Mouse (Mus musculus) gastrocnemius, postnatal 25 days (tissue): ENCODE data around the gene Mapk10. TPM values are rescaled to one million over a fixed set of nuclear protein-coding genes. Genes with fewer than 3 reads are reported as not detected.
"Not testable (repeated sequence)": the region's sequence is repeated elsewhere in the genome, so short reads cannot be mapped to it uniquely, and the experiment has no call there.

Source experiments
- DNase-seq: peaks from one replicate; pipeline ENCODE4 v3.0.0; 2022
- total RNA-seq, 2 experiments: library from RNA; stranded (reverse); gene quantifications; 1 replicate in 1 of 2; 2 replicates in 1 of 2; pipeline ENCODE4 v1.2.3; 2021

Mapk10 gene
- total RNA-seq, 2 experiments from 2014 or later, result 0.95 to 1.3 TPM

GRCm38 (mm10) chr5:102952918-102953317 is 258.2 kb downstream of the Mapk10 start:
- no peak for DNase-seq

- no peak for DNase-seq
These were observed 263.9 kb downstream of the Mapk10 start for GRCm38 (mm10) chr5:102947061-102947711.

- no peak for DNase-seq
These were observed 264.5 kb downstream of the Mapk10 start for GRCm38 (mm10) chr5:102946625-102947024.

GRCm38 (mm10) chr5:102943864-102944630 is 267.1 kb downstream of the Mapk10 start:
- DNase-seq, result not testable (repeated sequence)

GRCm38 (mm10) chr5:102930161-102930560 is 281.0 kb downstream of the Mapk10 start:
- DNase-seq, result no peak

GRCm38 (mm10) chr5:102926786-102927185 is 284.3 kb downstream of the Mapk10 start:
- DNase-seq, result no peak

- no peak for DNase-seq
These were observed 290.9 kb downstream of the Mapk10 start for GRCm38 (mm10) chr5:102920199-102920598.

GRCm38 (mm10) chr5:102905441-102906211 is 305.5 kb downstream of the Mapk10 start:
- no peak for DNase-seq

- no peak for DNase-seq
These were observed 307.1 kb downstream of the Mapk10 start for GRCm38 (mm10) chr5:102904066-102904465.

- DNase-seq, result no peak
These were observed 307.6 kb downstream of the Mapk10 start for GRCm38 (mm10) chr5:102903487-102903886.

- no peak for DNase-seq
These were observed 310.0 kb downstream of the Mapk10 start for GRCm38 (mm10) chr5:102901176-102901575.

GRCm38 (mm10) chr5:102899680-102900215 is 311.4 kb downstream of the Mapk10 start:
- DNase-seq, result no peak

- DNase-seq, result no peak
These were observed 312.8 kb downstream of the Mapk10 start for GRCm38 (mm10) chr5:102898301-102898700.

GRCm38 (mm10) chr5:102892226-102892625 is 318.9 kb downstream of the Mapk10 start:
- no peak for DNase-seq

GRCm38 (mm10) chr5:102889163-102889488 is 322.0 kb downstream of the Mapk10 start:
- DNase-seq, result no peak

- DNase-seq, result no peak
These were observed 322.5 kb downstream of the Mapk10 start for GRCm38 (mm10) chr5:102888482-102889162.

GRCm38 (mm10) chr5:102875628-102876027 is 335.5 kb downstream of the Mapk10 start:
- no peak for DNase-seq

- DNase-seq, result no peak
These were observed 336.4 kb downstream of the Mapk10 start for GRCm38 (mm10) chr5:102874605-102875298.

GRCm38 (mm10) chr5:102872996-102873395 is 338.1 kb downstream of the Mapk10 start:
- not testable (repeated sequence) for DNase-seq

- DNase-seq, result no peak
These were observed 342.9 kb downstream of the Mapk10 start for GRCm38 (mm10) chr5:102868196-102868595.

GRCm38 (mm10) chr5:102859749-102860148 is 351.4 kb downstream of the Mapk10 start:
- no peak for DNase-seq
